Mouse (Mus musculus) layer of hippocampus, postnatal 36 days (tissue): ENCODE measurements around the gene Tmem150b. TPM values are rescaled to one million over a fixed set of nuclear protein-coding genes. Genes with fewer than 3 reads are reported as not detected.

ENCODE experiments used
- DNase-seq, 2 experiments: peaks; one replicate each; pipeline ENCODE4 v3.0.0; 2022
- total RNA-seq, 2 experiments: library from RNA; stranded (reverse); gene quantifications; 2 replicates each; pipeline ENCODE4 v1.2.3; 2021

Tmem150b gene
- under 1 TPM; 0.18 to 0.20 TPM for total RNA-seq

GRCm38 (mm10) chr7:4725169-4725568 lies at the start of gene Tmem150b:
Gene Tmem150b (minus strand): TSS chr7:4725249.
- no peak for DNase-seq

GRCm38 (mm10) chr7:4771202-4771601 lies 46.2 kb upstream of the Tmem150b start, which contains the start of gene Fam71e2:
Gene Fam71e2 (minus strand): TSS chr7:4771302.
- DNase-seq, result no peak

- no peak for DNase-seq
Observed at GRCm38 (mm10) chr7:4764946-4765710, 40.1 kb upstream of the Tmem150b start.

GRCm38 (mm10) chr7:4759670-4760069 lies 34.6 kb upstream of the Tmem150b start:
- no peak for DNase-seq

- peak in 1 of 2 experiments; percentile 44 for DNase-seq
Observed at GRCm38 (mm10) chr7:4752821-4753570, 27.9 kb upstream of the Tmem150b start, which contains the start of gene Cox6b2. Gene Cox6b2 (minus strand): TSS chr7:4753094.

GRCm38 (mm10) chr7:4751971-4752820 lies 27.1 kb upstream of the Tmem150b start:
- no peak for DNase-seq

- DNase-seq, result no peak
Observed at GRCm38 (mm10) chr7:4749169-4749568, 24.1 kb upstream of the Tmem150b start.

GRCm38 (mm10) chr7:4748321-4748720 lies 23.3 kb upstream of the Tmem150b start:
- DNase-seq, result no peak

GRCm38 (mm10) chr7:4747156-4747899 lies 22.3 kb upstream of the Tmem150b start:
- DNase-seq, result no peak

GRCm38 (mm10) chr7:4746326-4746980 lies 21.4 kb upstream of the Tmem150b start:
- no peak for DNase-seq

- no peak for DNase-seq
Observed at GRCm38 (mm10) chr7:4744886-4745285, 19.8 kb upstream of the Tmem150b start.

GRCm38 (mm10) chr7:4743354-4743753 lies 18.3 kb upstream of the Tmem150b start:
- no peak for DNase-seq

- DNase-seq, result no peak
Observed at GRCm38 (mm10) chr7:4742482-4742819, 17.4 kb upstream of the Tmem150b start.

GRCm38 (mm10) chr7:4741672-4742481 lies 16.8 kb upstream of the Tmem150b start:
- DNase-seq, result no peak

GRCm38 (mm10) chr7:4741151-4741550 lies 16.1 kb upstream of the Tmem150b start:
- DNase-seq, result no peak

GRCm38 (mm10) chr7:4740309-4740727 lies 15.3 kb upstream of the Tmem150b start:
- no peak for DNase-seq

- DNase-seq, result peak; percentile 98 to 99
Observed at GRCm38 (mm10) chr7:4739544-4740275, 14.7 kb upstream of the Tmem150b start, which contains the start of gene Kmt5c. Gene Kmt5c (plus strand): TSS chr7:4740115.

- DNase-seq, result no peak
Observed at GRCm38 (mm10) chr7:4739041-4739543, 14.0 kb upstream of the Tmem150b start.

- DNase-seq, result no peak
Observed at GRCm38 (mm10) chr7:4732968-4733392, 7.9 kb upstream of the Tmem150b start.
